Mouse (Mus musculus) brown adipose tissue, adult 24 weeks (tissue): ENCODE measurements around the gene Gabbr2. TPM values are rescaled to one million over a fixed set of nuclear protein-coding genes. Genes with fewer than 3 reads are reported as not detected.
"Not testable (repeated sequence)": the region's sequence is repeated elsewhere in the genome, so short reads cannot be mapped to it uniquely, and the experiment has no call there.

Source experiments
- H3K27ac ChIP-seq: fragments of 200-500 bp; replicated peaks from 2 replicates; pipeline ENCODE4 v1.5.1; 2012; ENCODE audit warnings: low read depth, mild to moderate bottlenecking, low read length
- H3K4me1 ChIP-seq: fragments of 200-500 bp; 2 replicates; pipeline ENCODE4 v1.6.1; 2012; ENCODE audit warnings: low read length, mixed read lengths; ENCODE audit not compliant: control insufficient read depth, insufficient read depth, insufficient read length
- H3K4me3 ChIP-seq: fragments of 200-500 bp; 2 replicates; pipeline ENCODE4 v1.5.1; 2012; ENCODE audit warnings: low read depth, mild to moderate bottlenecking, low read length, moderate library complexity; ENCODE audit not compliant: insufficient read depth
- polyA plus RNA-seq: library from polyadenylated mRNA; stranded (reverse); fragments of >200 nt; gene quantifications from 2 replicates; pipeline ENCODE4 v1.2.4, GENCODE M21; 2012; ENCODE audit not compliant: missing spikeins, insufficient read depth, insufficient read length

Gabbr2 gene
- polyA plus RNA-seq, 1 experiment: not detected

DNA sequence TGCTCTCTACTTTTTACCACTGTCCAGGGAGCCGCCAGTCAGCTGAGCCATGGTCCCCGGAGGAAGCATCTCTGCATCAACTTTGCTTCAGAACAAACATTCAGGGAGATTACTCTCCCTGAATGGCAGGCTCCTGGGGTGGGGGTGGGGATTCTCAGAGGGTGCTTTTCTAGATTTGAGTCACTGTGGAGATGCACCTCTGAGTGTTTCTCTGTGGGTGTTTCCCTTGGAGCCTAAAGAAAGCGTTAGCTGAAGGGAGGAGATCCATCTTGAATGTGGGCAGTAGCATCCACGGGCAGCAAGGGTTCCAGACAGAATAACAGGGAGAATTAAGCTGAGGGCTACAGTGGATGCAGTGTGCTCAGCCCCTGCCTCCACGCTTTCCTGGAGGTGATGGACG, 356.8 kb downstream of the Gabbr2 start:
- H3K27ac ChIP-seq: no peak overlapping the region
- no peak overlapping the region for H3K4me3 ChIP-seq
- H3K4me1 ChIP-seq: peaks cover 20% of the 10 kb centered on the region

DNA sequence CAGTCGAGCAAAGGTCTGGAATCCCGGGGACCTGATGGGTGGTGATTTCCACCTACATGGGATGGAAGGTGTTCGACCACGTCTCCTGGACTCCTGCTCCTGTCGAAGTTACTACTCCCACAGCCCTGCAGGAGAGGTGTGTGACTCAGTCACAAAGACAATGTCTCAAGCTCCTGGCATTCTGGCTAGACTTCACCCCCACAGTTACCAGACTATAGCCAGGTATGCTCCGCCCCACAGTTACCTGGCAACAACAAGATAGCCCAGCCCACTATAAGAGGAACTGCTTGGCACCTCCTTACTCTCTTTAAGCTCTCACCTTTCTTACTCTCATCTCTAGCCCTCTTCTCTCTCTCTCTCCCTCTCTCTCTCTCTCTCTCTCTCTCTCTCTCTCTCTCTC, 358.1 kb downstream of the Gabbr2 start:
- not testable (repeated sequence) for H3K27ac ChIP-seq, H3K4me3 ChIP-seq
- peaks cover 18% of the 10 kb centered on the region for H3K4me1 ChIP-seq

GRCm38 (mm10) chr4:46632465-46632864, 359.2 kb downstream of the Gabbr2 start:
- H3K4me1 ChIP-seq: peaks cover 20% of the 10 kb centered on the region
- H3K4me3 ChIP-seq: no peak overlapping the region
- no peak overlapping the region for H3K27ac ChIP-seq

GRCm38 (mm10) chr4:46630390-46630789, 361.3 kb downstream of the Gabbr2 start:
- Histone ChIP-seq H3K27ac (no peak overlapping the region; the same call in 1 of the 2 replicates), H3K4me3 (no peak overlapping the region), H3K4me1 (peaks cover 32% of the 10 kb centered on the region)

- Histone ChIP-seq H3K4me1 (peaks cover 32% of the 10 kb centered on the region), H3K27ac (no peak overlapping the region), H3K4me3 (no peak overlapping the region)
Observed at GRCm38 (mm10) chr4:46628873-46629272, 362.8 kb downstream of the Gabbr2 start.

- Histone ChIP-seq H3K4me1 (peaks cover 32% of the 10 kb centered on the region), H3K27ac (no peak overlapping the region), H3K4me3 (no peak overlapping the region)
Observed at GRCm38 (mm10) chr4:46628081-46628480, 363.6 kb downstream of the Gabbr2 start.

GRCm38 (mm10) chr4:46625101-46625500, 366.6 kb downstream of the Gabbr2 start:
- no peak overlapping the region for H3K4me3 ChIP-seq
- H3K27ac ChIP-seq: no peak overlapping the region
- H3K4me1 ChIP-seq: peaks cover 20% of the 10 kb centered on the region

- peaks cover 17% of the 10 kb centered on the region for H3K4me1 ChIP-seq
- no peak overlapping the region for H3K27ac ChIP-seq
- no peak overlapping the region for H3K4me3 ChIP-seq
Observed at GRCm38 (mm10) chr4:46623007-46623406, 368.7 kb downstream of the Gabbr2 start.

GRCm38 (mm10) chr4:46620946-46621345, 370.7 kb downstream of the Gabbr2 start:
- Histone ChIP-seq H3K27ac (no peak overlapping the region), H3K4me3 (no peak overlapping the region), H3K4me1 (no peaks in the 10 kb centered on the region)

- Histone ChIP-seq H3K4me1 (no peaks in the 10 kb centered on the region), H3K4me3 (no peak overlapping the region), H3K27ac (no peak overlapping the region)
Observed at GRCm38 (mm10) chr4:46620330-46620729, 371.3 kb downstream of the Gabbr2 start.

DNA sequence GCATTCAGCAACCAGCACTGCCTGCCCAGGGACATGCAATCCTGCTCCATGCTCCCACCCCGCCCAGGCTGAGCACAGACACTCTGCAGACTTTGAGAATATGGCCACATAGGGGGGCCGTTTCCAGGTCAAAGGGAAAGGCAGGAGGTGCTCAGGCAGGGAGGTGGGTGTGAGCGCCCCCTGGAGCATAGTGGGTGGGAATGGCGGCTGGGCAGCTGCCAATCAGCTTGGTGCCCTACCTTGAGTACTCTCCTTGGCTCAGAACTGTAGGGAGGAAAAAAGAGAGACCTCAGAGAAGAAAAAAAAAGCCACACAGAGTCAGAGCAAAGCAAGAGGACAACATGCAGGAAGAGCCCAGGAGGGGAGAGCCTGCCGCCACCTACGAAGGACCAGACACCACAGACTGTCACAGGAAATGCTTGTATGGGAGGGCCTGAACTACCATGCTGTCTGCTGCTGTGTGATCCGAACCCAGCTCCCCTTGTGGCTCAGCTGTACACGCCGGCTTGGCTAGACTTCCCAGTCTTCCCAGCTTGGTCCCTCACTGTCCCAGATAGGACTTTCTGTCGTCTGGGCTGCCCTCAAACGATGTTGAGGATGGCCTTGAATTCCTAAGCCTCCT, 373.4 kb downstream of the Gabbr2 start:
- H3K27ac ChIP-seq: no peak overlapping the region
- H3K4me3 ChIP-seq: no peak overlapping the region
- H3K4me1 ChIP-seq: no peaks in the 10 kb centered on the region

- Histone ChIP-seq H3K4me3 (no peak overlapping the region), H3K27ac (no peak overlapping the region), H3K4me1 (no peaks in the 10 kb centered on the region)
Observed at GRCm38 (mm10) chr4:46617408-46617807, 374.3 kb downstream of the Gabbr2 start.

GRCm38 (mm10) chr4:46614641-46615040, 377.0 kb downstream of the Gabbr2 start:
- H3K4me1 ChIP-seq: no peaks in the 10 kb centered on the region

GRCm38 (mm10) chr4:46613618-46614017, 378.1 kb downstream of the Gabbr2 start:
- Histone ChIP-seq H3K4me1 (no peaks in the 10 kb centered on the region), H3K27ac (no peak overlapping the region), H3K4me3 (no peak overlapping the region)

More at GRCm38 (mm10) chr4:46614641-46615040, 377.0 kb downstream of the Gabbr2 start:
- no peak overlapping the region for H3K27ac ChIP-seq
- H3K4me3 ChIP-seq: no peak overlapping the region
